Mouse (Mus musculus): Measurements from ENCODE around the gene Pced1a. TPM values are rescaled to one million over a fixed set of nuclear protein-coding genes. Genes with fewer than 3 reads are reported as not detected.

The Pced1a gene
- polyA plus RNA-seq, 1 experiment from 2014 or later = 14.6 TPM

- H3K4me1 ChIP-seq (replicated peaks) = no peaks in the 10 kb centered on the region
- H3K36me3 ChIP-seq = peaks cover 28% of the 10 kb centered on the region
- WGBS = 85% methylated on average over 3 of the region's 3 CpGs
- no peak for ATAC-seq (ENCODE audit: insufficient number of reproducible peaks, insufficient read depth, low FRiP score, low TSS enrichment, low read depth)
- H3K4me2 ChIP-seq = no peak overlapping the region
- no peaks in the 10 kb centered on the region for H3K9me3 ChIP-seq
- no peak overlapping the region for H3K4me3 ChIP-seq (replicated peaks)
- H3K27ac ChIP-seq = no peak overlapping the region
- no peaks in the 10 kb centered on the region for H3K27me3 ChIP-seq
- no peak overlapping the region for H3K9ac ChIP-seq (replicated peaks)
Observed at GRCm38 (mm10) chr2:130432157-130432556, 7.7 kb upstream of the Pced1a start.

- ATAC-seq (ENCODE audit: insufficient number of reproducible peaks, insufficient read depth, low FRiP score, low TSS enrichment, low read depth) = no peak
Observed at GRCm38 (mm10) chr2:130430484-130430883, 6.0 kb upstream of the Pced1a start.

GRCm38 (mm10) chr2:130429851-130430250, 5.3 kb upstream of the Pced1a start:
- Histone ChIP-seq H3K9me3 (no peaks in the 10 kb centered on the region), H3K9ac (replicated peaks) (no peak overlapping the region), H3K4me2 (no peak overlapping the region), H3K4me3 (replicated peaks) (no peak overlapping the region), H3K27me3 (no peaks in the 10 kb centered on the region), H3K36me3 (peaks cover 27% of the 10 kb centered on the region), H3K4me1 (replicated peaks) (peaks cover 6% of the 10 kb centered on the region), H3K27ac (no peak overlapping the region)
- 84% methylated on average over 2 of the region's 2 CpGs for WGBS
- ATAC-seq (ENCODE audit: insufficient number of reproducible peaks, insufficient read depth, low FRiP score, low TSS enrichment, low read depth) = no peak

More at GRCm38 (mm10) chr2:130430484-130430883, 6.0 kb upstream of the Pced1a start:
- Histone ChIP-seq H3K4me1 (replicated peaks) (peaks cover under 1% of the 10 kb centered on the region; the same call in 1 of the 2 replicates), H3K27ac (no peak overlapping the region), H3K9ac (replicated peaks) (no peak overlapping the region), H3K4me2 (no peak overlapping the region), H3K4me3 (replicated peaks) (no peak overlapping the region), H3K9me3 (no peaks in the 10 kb centered on the region), H3K36me3 (peaks cover 27% of the 10 kb centered on the region), H3K27me3 (no peaks in the 10 kb centered on the region)
- WGBS = 79% methylated on average over 3 of the region's 3 CpGs

GRCm38 (mm10) chr2:130425112-130425511, 611 bp upstream of the Pced1a start:
- Histone ChIP-seq H3K9me3 (no peaks in the 10 kb centered on the region), H3K27ac (no peak overlapping the region), H3K27me3 (no peaks in the 10 kb centered on the region), H3K4me3 (replicated peaks) (peak overlapping the region; percentile 86), H3K9ac (replicated peaks) (peak overlapping the region; percentile 74), H3K4me1 (replicated peaks) (peaks cover 14% of the 10 kb centered on the region), H3K4me2 (peak overlapping the region; percentile 78), H3K36me3 (peaks cover 29% of the 10 kb centered on the region; the same call in 1 of the 2 replicates)
- no peak for ATAC-seq (ENCODE audit: insufficient number of reproducible peaks, insufficient read depth, low FRiP score, low TSS enrichment, low read depth)
- WGBS = 55% methylated on average over 5 of the region's 5 CpGs

GRCm38 (mm10) chr2:130423397-130424125, 940 bp downstream of the Pced1a start:
- 12% methylated on average over 49 of the region's 49 CpGs for WGBS
- H3K4me1 ChIP-seq (replicated peaks) = peaks cover 14% of the 10 kb centered on the region
- H3K27me3 ChIP-seq = no peaks in the 10 kb centered on the region
- H3K9me3 ChIP-seq = no peaks in the 10 kb centered on the region
- peak; percentile 77 for ATAC-seq (ENCODE audit: insufficient number of reproducible peaks, insufficient read depth, low FRiP score, low TSS enrichment, low read depth)
- peak overlapping the region; percentile 78 for H3K4me2 ChIP-seq
- peak overlapping the region; percentile 93 for H3K27ac ChIP-seq
- peak overlapping the region; percentile 86 for H3K4me3 ChIP-seq (replicated peaks)
- H3K9ac ChIP-seq (replicated peaks) = peak overlapping the region; percentile 74
- peaks cover 35% of the 10 kb centered on the region for H3K36me3 ChIP-seq

- no peak for ATAC-seq (ENCODE audit: insufficient number of reproducible peaks, insufficient read depth, low FRiP score, low TSS enrichment, low read depth)
Observed at GRCm38 (mm10) chr2:130421781-130422620, 2.5 kb downstream of the Pced1a start.

GRCm38 (mm10) chr2:130414094-130414856, 10.2 kb downstream of the Pced1a start:
- no peaks in the 10 kb centered on the region for H3K27me3 ChIP-seq

More at GRCm38 (mm10) chr2:130421781-130422620, 2.5 kb downstream of the Pced1a start:
- 96% methylated on average over 26 of the region's 26 CpGs for WGBS
- H3K4me1 ChIP-seq (replicated peaks) = peaks cover 14% of the 10 kb centered on the region
- H3K36me3 ChIP-seq = peaks cover 37% of the 10 kb centered on the region
- H3K4me3 ChIP-seq (replicated peaks) = no peak overlapping the region
- no peaks in the 10 kb centered on the region for H3K27me3 ChIP-seq
- no peak overlapping the region for H3K9ac ChIP-seq (replicated peaks)
- no peak overlapping the region for H3K4me2 ChIP-seq
- no peaks in the 10 kb centered on the region for H3K9me3 ChIP-seq
- no peak overlapping the region for H3K27ac ChIP-seq

GRCm38 (mm10) chr2:130412775-130413174, 11.7 kb downstream of the Pced1a start:
- H3K27ac ChIP-seq = no peak overlapping the region
- 91% methylated on average over 3 of the region's 3 CpGs for WGBS
- H3K4me1 ChIP-seq (replicated peaks) = peaks cover 23% of the 10 kb centered on the region
- no peak overlapping the region for H3K9ac ChIP-seq (replicated peaks)
- no peak overlapping the region for H3K4me2 ChIP-seq
- no peak for ATAC-seq (ENCODE audit: insufficient number of reproducible peaks, insufficient read depth, low FRiP score, low TSS enrichment, low read depth)
- H3K4me3 ChIP-seq (replicated peaks) = no peak overlapping the region
- H3K27me3 ChIP-seq = no peaks in the 10 kb centered on the region
- H3K9me3 ChIP-seq = no peaks in the 10 kb centered on the region
- no peaks in the 10 kb centered on the region for H3K36me3 ChIP-seq

More at GRCm38 (mm10) chr2:130414094-130414856, 10.2 kb downstream of the Pced1a start:
- no peaks in the 10 kb centered on the region for H3K9me3 ChIP-seq
- no peak overlapping the region for H3K4me3 ChIP-seq (replicated peaks)
- no peak for ATAC-seq (ENCODE audit: insufficient number of reproducible peaks, insufficient read depth, low FRiP score, low TSS enrichment, low read depth)
- WGBS = 68% methylated on average over 6 of the region's 6 CpGs
- no peak overlapping the region for H3K27ac ChIP-seq
- H3K4me2 ChIP-seq = no peak overlapping the region
- H3K36me3 ChIP-seq = peaks cover 13% of the 10 kb centered on the region
- H3K4me1 ChIP-seq (replicated peaks) = peaks cover 8% of the 10 kb centered on the region
- H3K9ac ChIP-seq (replicated peaks) = no peak overlapping the region

GRCm38 (mm10) chr2:130411558-130412495, 12.7 kb downstream of the Pced1a start:
- H3K36me3 ChIP-seq = no peaks in the 10 kb centered on the region
- no peak overlapping the region for H3K9ac ChIP-seq (replicated peaks)
- ATAC-seq (ENCODE audit: insufficient number of reproducible peaks, insufficient read depth, low FRiP score, low TSS enrichment, low read depth) = peak; percentile 69; the same call in 1 of the 2 replicates
- H3K4me1 ChIP-seq (replicated peaks) = peaks cover 24% of the 10 kb centered on the region
- WGBS = 38% methylated on average over 16 of the region's 16 CpGs
- H3K27ac ChIP-seq = no peak overlapping the region
- H3K4me3 ChIP-seq (replicated peaks) = no peak overlapping the region
- H3K9me3 ChIP-seq = no peaks in the 10 kb centered on the region
- no peak overlapping the region for H3K4me2 ChIP-seq
- H3K27me3 ChIP-seq = no peaks in the 10 kb centered on the region

- peaks cover 3% of the 10 kb centered on the region; the same call in 1 of the 2 replicates for H3K27me3 ChIP-seq
- no peaks in the 10 kb centered on the region for H3K9me3 ChIP-seq
- H3K4me3 ChIP-seq (replicated peaks) = no peak overlapping the region
- ATAC-seq (ENCODE audit: insufficient number of reproducible peaks, insufficient read depth, low FRiP score, low TSS enrichment, low read depth) = peak; percentile 13; the same call in 1 of the 2 replicates
- no peak overlapping the region for H3K9ac ChIP-seq (replicated peaks)
- H3K4me1 ChIP-seq (replicated peaks) = peaks cover 24% of the 10 kb centered on the region
- 11% methylated on average over 6 of the region's 6 CpGs for WGBS
- peak overlapping the region; percentile 67; the same call in 1 of the 2 replicates for H3K27ac ChIP-seq
- no peak overlapping the region; the same call in 1 of the 2 replicates for H3K4me2 ChIP-seq
- no peaks in the 10 kb centered on the region for H3K36me3 ChIP-seq
Observed at GRCm38 (mm10) chr2:130408194-130408593, 16.3 kb downstream of the Pced1a start.
